Mouse (Mus musculus) kidney, embryonic 16.5 days (tissue): ENCODE data around the gene Chrnd. TPM values are rescaled to one million over a fixed set of nuclear protein-coding genes. Genes with fewer than 3 reads are reported as not detected.
A peak's percentile ranks its signal among the peaks of the same experiment; 100 is the strongest.

ENCODE experiments used
- ATAC-seq: fragments of 200-750 bp; cut with Nextera tagmentation; 2 replicates; pipeline ENCODE4 v1.8.0; 2017; ENCODE audit warnings: moderate TSS enrichment; ENCODE audit not compliant: low FRiP score, low TSS enrichment
- H3K27ac ChIP-seq: fragments of 300-500 bp; sonication (generic); 2 replicates; pipeline ENCODE4 v1.5.1; 2014; ENCODE audit warnings: low read length
- H3K27me3 ChIP-seq: fragments of 300-500 bp; sonication (generic); 2 replicates; pipeline ENCODE4 v1.6.1; 2014; ENCODE audit warnings: low read length, control low read depth, mixed read lengths; ENCODE audit not compliant: insufficient read depth
- H3K36me3 ChIP-seq: fragments of 300-500 bp; sonication (generic); 2 replicates; pipeline ENCODE4 v1.6.1; 2014; ENCODE audit warnings: low read length, control low read depth, mixed read lengths; ENCODE audit not compliant: insufficient read depth
- H3K4me1 ChIP-seq: fragments of 300-500 bp; sonication (generic); 2 replicates; pipeline ENCODE4 v1.6.1; 2014; ENCODE audit warnings: low read length, control low read depth, mixed read lengths; ENCODE audit not compliant: insufficient read depth
- H3K4me2 ChIP-seq: fragments of 300-500 bp; sonication (generic); replicated peaks from 2 replicates; pipeline ENCODE4 v1.6.1; 2014; ENCODE audit warnings: low read depth, low read length
- H3K4me3 ChIP-seq: fragments of 300-500 bp; sonication (generic); 2 replicates; pipeline ENCODE4 v1.5.1; 2014; ENCODE audit warnings: mild to moderate bottlenecking, low read length
- H3K9ac ChIP-seq: fragments of 300-500 bp; sonication (generic); replicated peaks from 2 replicates; pipeline ENCODE4 v1.6.1; 2014; ENCODE audit warnings: low read length
- H3K9me3 ChIP-seq: fragments of 300-500 bp; sonication (generic); 2 replicates; pipeline ENCODE4 v1.6.1; 2016; ENCODE audit warnings: low read length, control low read depth
- WGBS: fragments of 180-500 bp; shearing (Covaris S2); extraction: QIAGEN DNeasy Blood & Tissue Kit; methylation state at CpG from one replicate; pipeline ENCODE4 v1.1.7; 2014; 5-methylcytosine and 5-hydroxymethylcytosine counted together
- polyA plus RNA-seq: library from polyadenylated mRNA; unstranded; fragments of >200 nt; fragmentation: Nextera tagmentation; extraction: Ambion mirVana; gene quantifications from 2 replicates; pipeline ENCODE4 v1.2.1, GENCODE M21; 2015

Gene Chrnd
- polyA plus RNA-seq, result 0.81 and 1.1 TPM in 2 replicates

DNA sequence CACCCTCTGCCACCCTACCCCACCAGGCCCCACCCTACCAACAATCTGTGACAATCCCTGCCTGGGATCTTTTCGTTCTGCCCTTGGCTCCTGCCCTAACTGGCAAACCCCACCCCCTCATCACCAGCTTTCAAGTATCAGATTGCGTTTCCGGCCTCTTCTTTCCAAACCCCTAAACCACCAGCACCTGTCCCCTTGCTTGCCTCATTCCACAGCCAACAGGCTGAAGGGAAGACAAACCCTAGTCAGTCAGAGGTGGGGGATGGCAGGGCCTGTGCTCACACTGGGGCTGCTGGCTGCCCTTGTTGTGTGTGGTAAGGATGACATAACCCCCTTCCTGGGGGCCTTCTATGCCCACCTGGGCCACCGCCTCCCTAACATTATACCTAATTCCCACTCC is at the start of gene Chrnd:
Gene Chrnd, plus strand, starts transcription at position 179 of the 400 bp plus-strand sequence.
- peaks cover 4% of the 10 kb centered on the region; the same call in 1 of the 2 replicates for H3K4me1 ChIP-seq
- no peak within 1 kb of the TSS for H3K9ac ChIP-seq
- H3K27me3 ChIP-seq, result peaks cover 21% of the 10 kb centered on the region
- no peaks in the 10 kb centered on the region for H3K36me3 ChIP-seq
- H3K27ac ChIP-seq, result no peak within 1 kb of the TSS; the same call in 1 of the 2 replicates
- WGBS, result 12% methylated on average over 4 of the region's 4 CpGs
- no peaks in the 10 kb centered on the region for H3K9me3 ChIP-seq
- ATAC-seq, result 0 out of 2 replicates have a peak, but pooled peaks have one; percentile 46
- H3K4me2 ChIP-seq, result no peak within 1 kb of the TSS
- no peak within 1 kb of the TSS for H3K4me3 ChIP-seq

GRCm38 (mm10) chr1:87141550-87141949 is 48.9 kb upstream of the Chrnd start:
- no peak overlapping the region for H3K4me3 ChIP-seq
- no peak overlapping the region for H3K4me2 ChIP-seq
- no peaks in the 10 kb centered on the region for H3K27me3 ChIP-seq
- no peaks in the 10 kb centered on the region for H3K36me3 ChIP-seq
- H3K9me3 ChIP-seq, result no peaks in the 10 kb centered on the region
- no peak for ATAC-seq
- no peaks in the 10 kb centered on the region for H3K4me1 ChIP-seq
- 92% methylated on average over 4 of the region's 4 CpGs for WGBS
- H3K27ac ChIP-seq, result no peak overlapping the region
- no peak overlapping the region for H3K9ac ChIP-seq

DNA sequence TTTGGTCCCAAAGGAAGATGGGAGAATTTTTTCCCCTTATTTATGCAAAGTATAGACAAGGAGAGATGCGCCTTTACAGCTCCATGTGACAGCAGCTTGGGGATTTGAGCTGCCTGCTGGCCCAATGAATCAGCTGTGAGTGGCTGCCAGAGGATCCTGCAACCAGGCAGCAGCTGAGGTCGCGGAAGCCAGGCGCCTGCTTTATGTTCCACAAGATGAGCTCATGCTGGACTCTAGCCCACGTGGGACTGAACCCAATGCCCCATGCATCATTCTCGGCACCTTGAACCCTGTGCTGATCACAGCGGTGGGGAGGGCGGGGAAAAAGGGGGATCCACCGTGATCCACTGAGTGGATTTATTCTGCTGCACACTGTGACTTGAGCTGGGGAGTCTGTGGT is 48.0 kb upstream of the Chrnd start:
- 55% methylated on average over 9 of the region's 9 CpGs for WGBS
- H3K27ac ChIP-seq, result no peak overlapping the region
- ATAC-seq, result no peak

DNA sequence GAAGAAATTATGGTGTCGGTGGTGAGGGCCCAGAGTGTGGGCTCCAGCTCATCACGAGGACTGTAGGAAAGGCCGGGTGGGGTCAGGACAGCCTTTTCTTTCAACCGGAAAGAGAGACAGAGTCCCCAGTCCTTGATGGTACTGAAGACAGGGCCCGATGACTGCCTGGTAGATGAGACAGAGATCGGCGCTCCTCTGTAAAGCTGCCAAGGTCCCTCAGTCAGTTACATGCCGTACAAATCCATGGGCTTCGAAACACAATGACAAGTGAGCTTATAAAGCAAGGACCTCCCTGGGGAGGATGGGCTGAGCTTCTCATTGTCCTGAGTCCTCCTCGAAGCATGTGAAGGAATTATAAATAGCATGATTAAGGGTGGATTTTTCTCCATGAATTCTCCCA is 47.3 kb upstream of the Chrnd start:
- WGBS, result 77% methylated on average over 10 of the region's 10 CpGs
- Histone ChIP-seq H3K9ac (no peak overlapping the region), H3K36me3 (no peaks in the 10 kb centered on the region), H3K4me2 (no peak overlapping the region), H3K4me1 (no peaks in the 10 kb centered on the region), H3K4me3 (no peak overlapping the region), H3K9me3 (no peaks in the 10 kb centered on the region), H3K27ac (no peak overlapping the region), H3K27me3 (no peaks in the 10 kb centered on the region)
- no peak for ATAC-seq

More for the DNA sequence above, 48.0 kb upstream of the Chrnd start:
- Histone ChIP-seq H3K9me3 (no peaks in the 10 kb centered on the region), H3K9ac (no peak overlapping the region), H3K27me3 (no peaks in the 10 kb centered on the region), H3K36me3 (no peaks in the 10 kb centered on the region), H3K4me2 (no peak overlapping the region), H3K4me1 (no peaks in the 10 kb centered on the region), H3K4me3 (no peak overlapping the region)

GRCm38 (mm10) chr1:87149422-87149821 is 41.0 kb upstream of the Chrnd start:
- H3K27me3 ChIP-seq, result peaks cover 40% of the 10 kb centered on the region
- no peak for ATAC-seq
- WGBS, result 35% methylated on average over 13 of the region's 13 CpGs

GRCm38 (mm10) chr1:87151286-87151685 is 39.1 kb upstream of the Chrnd start:
- H3K27ac ChIP-seq, result no peak overlapping the region
- WGBS, result 75% methylated on average over 6 of the region's 6 CpGs
- peaks cover 21% of the 10 kb centered on the region for H3K4me1 ChIP-seq
- H3K4me2 ChIP-seq, result no peak overlapping the region
- H3K9ac ChIP-seq, result no peak overlapping the region
- H3K36me3 ChIP-seq, result no peaks in the 10 kb centered on the region
- no peak overlapping the region for H3K4me3 ChIP-seq
- no peaks in the 10 kb centered on the region for H3K9me3 ChIP-seq
- ATAC-seq, result no peak
- peaks cover 59% of the 10 kb centered on the region for H3K27me3 ChIP-seq

More at GRCm38 (mm10) chr1:87149422-87149821, 41.0 kb upstream of the Chrnd start:
- H3K27ac ChIP-seq, result no peak overlapping the region
- no peak overlapping the region for H3K4me3 ChIP-seq
- H3K9ac ChIP-seq, result no peak overlapping the region
- H3K9me3 ChIP-seq, result no peaks in the 10 kb centered on the region
- H3K4me1 ChIP-seq, result peaks cover 6% of the 10 kb centered on the region
- no peak overlapping the region for H3K4me2 ChIP-seq
- H3K36me3 ChIP-seq, result no peaks in the 10 kb centered on the region

DNA sequence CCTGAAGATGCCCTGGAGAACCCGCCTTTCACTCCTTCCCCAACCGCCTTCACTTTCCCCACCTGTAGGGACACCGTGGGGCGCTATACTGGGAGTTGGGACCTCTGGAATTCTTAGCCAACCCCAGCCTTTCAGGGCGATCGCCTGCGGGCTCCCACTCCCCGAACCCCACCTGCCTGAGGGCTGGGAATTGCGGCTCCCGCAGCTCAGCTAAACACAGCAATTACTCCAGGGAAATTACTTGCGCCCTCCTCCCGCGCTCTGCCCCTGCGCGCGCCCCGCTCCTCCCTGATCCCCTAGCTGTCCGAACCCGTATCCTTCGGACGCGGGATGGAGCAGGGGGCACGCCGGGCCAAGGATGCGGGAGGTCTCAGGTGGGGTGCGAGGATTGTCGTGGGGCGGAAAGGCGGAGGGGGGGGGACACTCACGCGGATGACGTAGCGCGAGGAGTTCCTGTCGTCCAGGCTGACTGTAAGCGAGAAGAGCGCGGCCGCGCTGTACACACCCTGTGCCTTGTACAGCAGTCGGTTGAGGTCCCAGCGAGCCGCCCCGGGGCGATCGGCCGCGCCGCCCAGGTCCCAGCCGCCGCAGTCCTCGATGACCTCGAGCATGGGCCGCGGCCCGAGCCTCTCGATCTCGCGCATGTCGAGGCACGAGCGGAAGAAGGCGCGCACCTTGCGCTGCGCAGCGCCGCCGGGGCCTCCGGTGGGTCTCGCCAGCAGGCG is 36.5 kb upstream of the Chrnd start:
- Histone ChIP-seq H3K4me1 (peaks cover 21% of the 10 kb centered on the region), H3K9me3 (no peaks in the 10 kb centered on the region), H3K4me2 (peak overlapping the region; percentile 53), H3K36me3 (no peaks in the 10 kb centered on the region), H3K9ac (no peak overlapping the region), H3K27me3 (peaks cover 85% of the 10 kb centered on the region), H3K27ac (no peak overlapping the region), H3K4me3 (peak overlapping the region; percentile 39)
- WGBS, result under 1% methylated on average over 64 of the region's 72 CpGs
- ATAC-seq, result no peak

DNA sequence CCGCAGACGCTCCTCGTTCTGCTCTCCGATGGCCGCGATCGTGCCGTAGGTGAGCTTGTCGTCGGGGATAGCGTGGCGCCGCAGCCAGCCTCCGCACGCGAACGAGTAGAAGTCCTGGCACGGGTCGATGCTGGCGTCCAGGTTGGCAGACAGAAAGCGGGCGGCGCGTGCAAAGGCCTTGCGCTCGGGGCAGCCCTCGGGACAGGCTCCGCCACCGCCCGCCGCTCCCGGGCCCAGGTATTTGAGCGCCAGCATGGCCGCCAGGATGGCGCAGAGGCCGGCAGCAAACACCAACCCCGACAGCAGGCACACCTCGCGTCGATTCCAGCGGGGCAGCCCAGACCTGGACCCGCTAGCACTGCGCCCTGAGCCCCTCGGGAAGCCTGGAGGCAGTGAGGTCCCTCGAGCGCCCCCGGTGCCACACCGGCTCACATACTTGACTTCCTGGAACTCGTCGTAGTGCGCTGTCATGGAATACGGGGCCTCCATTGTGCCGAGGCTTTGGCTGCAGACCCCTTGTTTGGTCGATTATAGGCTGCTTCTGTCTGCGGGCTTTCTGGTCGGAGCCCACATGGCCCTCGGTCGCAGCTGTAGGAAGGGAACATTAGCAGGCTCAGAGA is 35.8 kb upstream of the Chrnd start:
- Histone ChIP-seq H3K27ac (no peak overlapping the region), H3K4me2 (peak overlapping the region; percentile 53), H3K9me3 (no peaks in the 10 kb centered on the region), H3K27me3 (peaks cover 88% of the 10 kb centered on the region), H3K4me1 (peaks cover 21% of the 10 kb centered on the region), H3K9ac (no peak overlapping the region), H3K4me3 (peak overlapping the region; percentile 39), H3K36me3 (no peaks in the 10 kb centered on the region)
- ATAC-seq, result 0 out of 2 replicates have a peak, but pooled peaks have one; percentile 10
- 2% methylated on average over 58 of the region's 58 CpGs for WGBS

DNA sequence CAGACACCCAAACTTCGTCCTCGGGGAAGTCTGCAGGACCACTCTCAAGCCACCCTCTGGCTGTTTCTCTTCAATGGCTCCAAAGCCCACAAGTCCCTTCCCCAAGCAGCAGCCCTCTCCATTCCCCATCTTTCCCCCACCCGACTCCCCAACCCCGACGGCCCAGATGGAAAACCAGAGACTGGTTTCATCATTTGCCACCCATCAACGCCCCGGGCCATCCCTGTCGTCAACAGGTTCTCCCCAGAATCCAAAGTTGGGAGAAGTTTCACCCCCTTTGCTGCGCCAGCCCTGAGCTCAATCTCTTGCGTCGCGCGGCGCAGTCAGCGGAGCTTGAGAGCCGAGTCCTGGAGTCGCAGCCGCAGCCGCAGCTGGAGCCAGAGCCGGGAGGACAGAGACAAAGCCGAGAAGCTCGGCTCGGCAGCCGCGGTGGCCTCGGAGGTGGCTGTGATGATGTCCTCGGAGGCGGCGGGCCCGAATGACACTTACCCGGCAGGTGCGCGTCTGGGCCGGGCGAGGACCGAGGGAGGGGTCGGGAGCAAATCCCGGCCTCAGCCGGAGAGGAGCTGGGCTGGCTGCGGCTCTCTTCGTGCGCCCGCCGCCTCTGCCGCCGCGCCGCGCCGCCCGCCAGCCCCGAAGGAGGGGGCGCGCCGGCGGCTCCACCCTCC is 34.7 kb upstream of the Chrnd start:
- Histone ChIP-seq H3K9me3 (no peaks in the 10 kb centered on the region), H3K9ac (no peak overlapping the region; the same call in 1 of the 2 replicates), H3K4me2 (peak overlapping the region; percentile 62), H3K27ac (no peak overlapping the region), H3K27me3 (peaks cover 91% of the 10 kb centered on the region), H3K4me1 (peaks cover 21% of the 10 kb centered on the region), H3K36me3 (no peaks in the 10 kb centered on the region), H3K4me3 (peak overlapping the region; percentile 45)
- no peak; the same call in 1 of the 2 replicates for ATAC-seq
- under 1% methylated on average over 36 of the region's 56 CpGs for WGBS
